Mouse (Mus musculus) gastrocnemius, postnatal 10 days (tissue): ENCODE data around the gene Hbb-y. TPM values are rescaled to one million over a fixed set of nuclear protein-coding genes. Genes with fewer than 3 reads are reported as not detected.
"Not testable (repeated sequence)": the region's sequence is repeated elsewhere in the genome, so short reads cannot be mapped to it uniquely, and the experiment has no call there.

Experiments used
- DNase-seq: peaks from one replicate; pipeline ENCODE4 v3.0.0; 2021; ENCODE audit warnings: mixed read lengths
- total RNA-seq, 2 experiments: library from RNA; stranded (reverse); gene quantifications; 2 replicates each; pipeline ENCODE4 v1.2.3; 2021

The Hbb-y gene
- total RNA-seq, 2 experiments from 2014 or later, result not detected

GRCm38 (mm10) chr7:103812174-103812573 lies 40.8 kb downstream of the Hbb-y start:
- no peak for DNase-seq

- no peak for DNase-seq
Measured at GRCm38 (mm10) chr7:103811223-103811845, 41.7 kb downstream of the Hbb-y start.

GRCm38 (mm10) chr7:103810746-103811145 lies 42.3 kb downstream of the Hbb-y start:
- DNase-seq, result no peak

GRCm38 (mm10) chr7:103810296-103810695 lies 42.7 kb downstream of the Hbb-y start:
- DNase-seq, result no peak

- no peak for DNase-seq
Measured at GRCm38 (mm10) chr7:103809801-103810155, 43.2 kb downstream of the Hbb-y start.

GRCm38 (mm10) chr7:103808971-103809800 lies 43.8 kb downstream of the Hbb-y start:
- DNase-seq, result no peak

- not testable (repeated sequence) for DNase-seq
Measured at GRCm38 (mm10) chr7:103808120-103808519, 44.9 kb downstream of the Hbb-y start.

- no peak for DNase-seq
Measured at GRCm38 (mm10) chr7:103806856-103807255, 46.2 kb downstream of the Hbb-y start.

Other genes with a start within 250 kb of the Hbb-y start
- not detected for gene Olfr620, start 240.7 kb downstream of the Hbb-y start, total RNA-seq
- gene Olfr622, start 210.5 kb downstream of the Hbb-y start, total RNA-seq, result not detected
- not detected for gene Olfr623, start 189.5 kb downstream of the Hbb-y start, total RNA-seq
- gene Olfr624, start 182.0 kb downstream of the Hbb-y start, total RNA-seq, result not detected
- not detected for gene Olfr625-ps1, start 170.5 kb downstream of the Hbb-y start, total RNA-seq
- not detected for gene Olfr243, start 138.5 kb downstream of the Hbb-y start, total RNA-seq
- gene Olfr628, start 122.8 kb downstream of the Hbb-y start, total RNA-seq, result not detected
- gene Olfr629, start 108.3 kb downstream of the Hbb-y start, total RNA-seq, result not detected
- not detected for gene Olfr630, start 95.9 kb downstream of the Hbb-y start, total RNA-seq
- not detected for gene Olfr69, start 81.6 kb downstream of the Hbb-y start, total RNA-seq
- gene Olfr68, start 73.5 kb downstream of the Hbb-y start, total RNA-seq, result not detected
- not detected for gene Olfr67, start 61.4 kb downstream of the Hbb-y start, total RNA-seq
- gene Hbb-bt, start 39.2 kb downstream of the Hbb-y start, total RNA-seq, result 100 to 1,000 TPM; 105 to 167 TPM
- gene Hbb-bs, start 25.1 kb downstream of the Hbb-y start, total RNA-seq, result 1,000 to 10,000 TPM in 1 of 2 experiments, 100 to 1,000 TPM in 1; 926 to 1,441 TPM
- gene Hbb-bh2, start 12.7 kb downstream of the Hbb-y start, total RNA-seq, result not detected
- gene Hbb-bh1, start 10.1 kb downstream of the Hbb-y start, total RNA-seq, result not detected
- not detected for gene Olfr66, start 33.0 kb upstream of the Hbb-y start, total RNA-seq
- gene Olfr64, start 41.3 kb upstream of the Hbb-y start, total RNA-seq, result not detected
- gene Olfr65, start 50.3 kb upstream of the Hbb-y start, total RNA-seq, result not detected
- not detected for gene Olfr631, start 75.6 kb upstream of the Hbb-y start, total RNA-seq
- gene Olfr632, start 81.1 kb upstream of the Hbb-y start, total RNA-seq, result not detected
- not detected for gene Olfr633, start 91.2 kb upstream of the Hbb-y start, total RNA-seq
- gene Olfr635, start 117.9 kb upstream of the Hbb-y start, total RNA-seq, result not detected
- not detected for gene Olfr638, start 145.5 kb upstream of the Hbb-y start, total RNA-seq
- gene Olfr639, start 164.1 kb upstream of the Hbb-y start, total RNA-seq, result under 1 TPM; 0.02 to 0.05 TPM
- gene Olfr640, start 172.4 kb upstream of the Hbb-y start, total RNA-seq, result not detected
- not detected for gene Olfr641, start 182.2 kb upstream of the Hbb-y start, total RNA-seq
- gene Olfr642, start 199.4 kb upstream of the Hbb-y start, total RNA-seq, result not detected
- gene 4930516K23Rik, start 208.2 kb upstream of the Hbb-y start, total RNA-seq, result not detected
- gene Olfr644, start 218.7 kb upstream of the Hbb-y start, total RNA-seq, result not detected
- not detected for gene Olfr645, start 232.2 kb upstream of the Hbb-y start, total RNA-seq